Mouse (Mus musculus) adrenal gland, adult 8-10 months (tissue): ENCODE measurements around the gene Rere. TPM values are rescaled to one million over a fixed set of nuclear protein-coding genes. Genes with fewer than 3 reads are reported as not detected.
A peak's percentile ranks its signal among the peaks of the same experiment; 100 is the strongest.

Experiments
- DNase-seq: peaks from one replicate; pipeline ENCODE4 v3.0.0; 2022
- total RNA-seq, 4 experiments: library from RNA; stranded (reverse); gene quantifications; 2 replicates each; pipeline ENCODE4 v1.2.4; 2022

Rere gene
- total RNA-seq: 100 to 1,000 TPM; 108 to 187 (median 139) TPM

DNA sequence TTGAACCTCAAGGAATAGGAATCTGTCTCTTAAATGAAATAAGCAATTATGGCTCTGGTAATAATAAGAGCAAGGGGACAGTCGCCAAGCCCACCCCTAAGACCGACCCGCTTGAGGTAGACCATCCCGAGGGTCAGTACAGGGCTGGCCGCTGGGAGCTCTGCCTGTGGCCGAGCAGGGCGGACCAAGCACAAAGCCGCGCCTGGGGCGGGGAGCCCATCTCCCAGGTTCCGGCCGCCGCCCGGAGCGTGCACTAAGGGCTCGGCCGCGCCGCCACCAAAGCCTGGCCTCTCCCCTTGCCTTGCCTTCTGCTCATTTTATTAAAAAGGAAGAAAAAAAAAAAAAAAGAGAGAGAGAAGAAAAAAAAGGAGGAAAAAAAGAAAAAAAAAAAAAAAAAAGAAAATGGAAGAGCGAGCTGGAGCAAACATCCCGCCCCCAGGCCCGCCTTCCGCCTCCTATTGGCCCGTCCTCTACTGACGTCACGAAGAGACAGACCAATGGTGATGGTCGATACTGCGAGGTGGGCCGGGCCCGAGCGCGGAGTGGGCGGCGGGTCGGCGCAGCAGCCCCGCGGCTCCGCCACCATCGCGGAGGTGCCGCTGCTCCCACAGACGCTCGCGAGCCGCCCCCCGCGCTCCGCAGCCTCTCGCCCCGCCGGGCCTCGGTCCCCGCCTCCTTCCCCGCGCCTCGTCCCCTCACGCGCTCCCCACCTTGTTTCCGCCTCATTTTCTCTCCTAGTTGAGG lies at the start of gene Rere:
Gene Rere (plus strand): TSS at position 629 of the 744 bp plus-strand sequence.
- DNase-seq: peak; percentile 96

- DNase-seq: no peak
Observed at GRCm38 (mm10) chr4:150231871-150232270, 49.6 kb upstream of the Rere start.

DNA sequence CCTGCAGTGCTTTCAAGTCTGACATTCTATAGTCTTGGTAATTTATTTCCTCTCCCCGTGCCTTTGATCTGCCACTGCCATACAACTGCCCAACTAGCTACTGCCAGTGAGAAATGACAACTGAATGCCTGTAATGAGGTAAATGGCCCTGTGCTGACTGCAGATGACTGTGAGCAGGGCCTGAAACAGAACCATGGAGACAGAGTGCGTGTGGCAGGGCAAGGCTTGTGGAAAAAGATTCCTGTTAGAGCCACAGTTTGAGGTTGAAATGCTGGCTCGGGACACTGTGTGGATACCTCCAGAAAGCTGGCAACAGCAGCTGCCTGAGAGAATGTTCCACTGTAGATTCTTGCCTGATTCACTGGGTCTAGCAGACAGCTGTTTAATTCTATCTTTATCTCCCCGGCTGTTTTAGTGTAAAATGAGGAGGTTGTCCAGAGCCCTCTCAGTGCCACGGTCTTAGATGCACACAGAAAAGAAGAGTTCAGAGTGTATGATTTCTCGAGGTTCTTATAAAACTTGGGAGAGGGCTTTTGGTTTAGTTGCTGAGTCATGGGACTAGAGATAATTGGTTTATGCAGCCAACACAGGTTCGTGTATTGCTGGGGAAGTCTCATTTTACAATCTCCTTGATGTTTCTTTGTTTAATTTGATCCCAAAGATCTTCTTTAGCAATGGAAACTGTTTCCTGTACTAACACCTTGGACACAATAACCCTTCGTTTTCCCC lies 46.7 kb upstream of the Rere start:
- no peak for DNase-seq

- DNase-seq: no peak
Observed at GRCm38 (mm10) chr4:150235585-150235984, 45.9 kb upstream of the Rere start.

DNA sequence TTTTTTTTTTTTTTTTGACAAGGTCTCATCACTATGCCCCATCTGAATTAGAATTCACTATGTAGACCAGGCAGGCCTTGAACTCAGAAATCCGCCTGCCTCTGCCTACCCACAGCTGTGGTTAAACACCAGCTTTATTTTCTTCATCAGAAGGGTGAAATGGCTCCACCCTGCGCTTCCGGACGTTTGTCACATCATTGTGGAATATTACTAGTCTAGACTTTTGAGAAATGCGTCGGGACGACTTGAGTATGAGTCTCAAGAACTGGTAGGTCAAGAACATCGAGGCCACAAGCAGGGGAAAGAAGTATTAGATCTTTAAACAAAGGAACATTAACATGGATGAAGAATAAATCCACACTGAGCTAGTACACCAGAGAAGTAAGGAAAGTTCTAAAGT lies 45.4 kb upstream of the Rere start:
- DNase-seq: no peak

DNA sequence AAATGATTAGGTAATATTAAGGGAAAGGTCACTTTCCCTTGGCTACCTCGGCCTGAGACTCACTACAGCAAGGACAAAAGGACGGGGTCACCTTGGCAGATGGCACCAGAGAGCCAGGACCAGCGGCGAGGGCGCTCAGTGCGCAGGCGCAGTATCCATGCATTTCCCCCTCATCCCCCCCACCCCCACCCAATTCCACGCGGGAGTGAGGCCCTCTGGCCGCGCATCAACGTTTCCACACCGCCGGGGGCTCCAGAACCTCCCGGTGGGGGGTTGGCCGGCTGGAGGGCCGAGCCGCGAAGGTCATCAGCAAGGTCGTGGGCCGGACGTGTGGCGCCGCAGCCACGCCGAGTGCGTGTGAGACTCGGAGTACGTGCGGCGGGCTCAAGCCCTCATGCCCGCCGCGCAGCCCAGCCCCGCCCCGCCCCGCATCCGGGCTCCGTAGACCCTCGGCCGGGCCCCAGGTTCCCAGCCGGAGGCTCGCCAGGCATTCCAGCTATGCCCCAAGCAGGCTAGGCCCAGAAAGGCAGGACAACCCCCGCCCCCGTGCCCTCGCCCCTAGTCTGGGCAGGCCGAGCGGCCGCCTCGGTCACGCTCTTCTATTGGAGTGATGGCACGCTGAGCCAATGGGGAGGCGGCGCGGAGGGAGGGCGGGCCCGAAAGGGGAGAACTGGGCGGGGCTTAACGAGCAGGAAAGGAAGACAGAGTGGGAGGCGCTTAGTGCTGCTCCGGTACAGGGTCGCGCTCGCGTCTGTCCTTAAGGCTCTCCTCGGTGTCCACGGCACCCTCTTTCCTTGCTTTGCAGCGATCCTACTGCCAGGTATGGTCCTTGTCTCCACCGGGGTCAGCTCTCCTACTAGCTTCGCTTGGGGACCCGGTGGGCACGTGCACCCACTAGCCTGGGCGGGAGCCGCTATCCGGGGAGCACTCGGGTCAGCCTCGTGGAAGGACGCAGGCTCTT lies 44.6 kb upstream of the Rere start, which contains the start of gene Eno1:
Gene Eno1 (plus strand): TSS at position 201 of the 961 bp plus-strand sequence.
- DNase-seq: peak; percentile 92

GRCm38 (mm10) chr4:150237636-150238361 lies 43.6 kb upstream of the Rere start:
- no peak for DNase-seq

- no peak for DNase-seq
Observed at GRCm38 (mm10) chr4:150238433-150239086, 42.9 kb upstream of the Rere start.

DNA sequence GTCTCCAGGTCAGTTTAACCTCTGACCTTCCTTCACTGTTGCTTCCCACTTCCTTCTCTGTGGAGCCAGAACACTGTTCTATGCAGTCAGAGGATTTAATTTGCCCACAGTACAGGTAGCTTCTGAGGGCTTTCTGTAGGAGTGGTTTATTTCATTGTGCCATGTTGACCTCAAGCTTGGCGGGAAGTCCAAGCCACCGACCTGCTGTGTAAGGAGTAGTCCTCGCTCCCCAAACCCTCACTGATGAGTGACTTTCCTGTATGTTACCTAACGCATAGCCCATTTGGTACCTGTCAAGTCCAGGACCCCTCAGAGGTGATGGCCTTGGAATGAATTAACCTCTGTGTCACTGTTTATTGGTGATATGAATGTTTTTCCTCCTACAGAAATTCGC lies 42.4 kb upstream of the Rere start:
- no peak for DNase-seq

DNA sequence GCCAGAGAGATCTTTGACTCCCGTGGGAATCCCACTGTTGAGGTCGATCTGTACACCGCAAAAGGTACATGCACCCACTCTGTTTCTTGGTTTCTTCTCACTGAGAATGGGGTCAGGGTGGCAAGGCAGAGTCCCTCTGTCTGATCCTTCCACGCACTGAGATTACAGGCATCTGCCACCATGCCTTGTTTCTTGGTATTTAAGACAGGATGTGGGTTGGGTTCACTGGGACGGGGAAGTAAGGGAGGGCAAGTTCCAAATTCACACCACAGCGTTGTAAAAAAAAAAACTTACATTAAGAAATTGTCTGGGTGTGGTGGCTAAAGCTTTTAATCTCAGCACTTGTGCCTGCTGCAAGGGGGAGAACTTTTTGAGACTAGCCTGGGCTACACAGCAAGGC lies 41.9 kb upstream of the Rere start:
- DNase-seq: no peak

DNA sequence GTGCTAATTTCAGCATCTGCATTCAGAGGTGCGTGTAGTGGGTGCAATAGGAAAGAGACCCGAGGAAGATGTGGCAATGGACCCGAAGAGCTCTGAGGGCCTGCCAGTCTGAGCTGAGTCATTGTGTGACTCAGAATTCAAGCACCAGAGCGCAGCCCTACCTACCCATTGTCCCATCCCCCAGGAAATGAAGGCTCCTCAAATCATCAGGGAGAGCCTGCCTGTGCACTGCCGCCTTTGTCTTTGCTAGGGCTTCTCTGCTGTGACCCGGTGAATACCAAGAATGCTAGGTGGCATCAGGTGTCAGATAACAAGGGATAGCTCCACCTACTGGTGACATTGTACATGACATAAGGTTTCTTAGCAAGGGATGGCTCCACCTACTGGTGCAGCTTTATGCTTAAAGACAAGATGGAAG lies 41.5 kb upstream of the Rere start:
- peak; percentile 58 for DNase-seq

GRCm38 (mm10) chr4:150240381-150240886 lies 41.0 kb upstream of the Rere start:
- DNase-seq: no peak

DNA sequence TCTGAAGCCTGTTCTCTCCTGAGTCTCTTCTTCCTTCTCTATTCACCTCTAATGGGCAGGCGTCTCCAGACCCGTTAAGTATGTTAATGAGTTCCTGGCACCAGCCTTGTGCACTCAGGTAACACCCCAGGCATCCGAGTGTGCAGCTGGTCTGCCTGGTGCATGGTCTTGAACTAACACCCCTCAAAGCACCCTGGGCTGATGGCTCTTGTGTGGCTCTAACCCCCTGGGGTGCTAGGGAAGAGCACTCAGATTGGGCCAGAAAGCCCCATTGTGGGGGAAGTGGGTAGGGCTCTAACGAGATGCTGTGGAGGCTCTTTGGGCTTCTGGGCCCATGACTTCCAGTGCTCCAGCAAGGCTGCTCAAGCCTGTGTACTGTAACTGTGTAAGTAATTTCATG lies 39.7 kb upstream of the Rere start:
- DNase-seq: no peak

DNA sequence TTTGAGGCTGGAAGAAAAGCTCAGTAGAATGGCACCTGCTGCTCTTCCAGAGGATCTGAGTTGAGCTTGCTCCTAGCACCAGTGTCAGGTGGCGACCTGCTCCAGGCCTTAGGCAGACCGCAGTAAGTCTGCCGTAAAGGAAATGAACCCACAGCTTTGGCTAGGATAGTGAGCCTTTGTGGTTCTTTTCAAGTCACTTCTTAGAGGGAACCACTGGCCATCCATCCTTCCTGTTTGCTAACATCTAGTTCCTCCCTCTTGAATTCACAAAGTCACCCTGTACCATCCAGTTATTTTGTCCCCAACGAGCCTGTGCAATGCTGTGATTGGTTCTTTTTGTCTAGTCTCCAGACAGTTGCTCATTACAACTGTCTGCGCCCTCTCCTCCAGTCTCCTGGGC lies 38.7 kb upstream of the Rere start:
- DNase-seq: no peak

DNA sequence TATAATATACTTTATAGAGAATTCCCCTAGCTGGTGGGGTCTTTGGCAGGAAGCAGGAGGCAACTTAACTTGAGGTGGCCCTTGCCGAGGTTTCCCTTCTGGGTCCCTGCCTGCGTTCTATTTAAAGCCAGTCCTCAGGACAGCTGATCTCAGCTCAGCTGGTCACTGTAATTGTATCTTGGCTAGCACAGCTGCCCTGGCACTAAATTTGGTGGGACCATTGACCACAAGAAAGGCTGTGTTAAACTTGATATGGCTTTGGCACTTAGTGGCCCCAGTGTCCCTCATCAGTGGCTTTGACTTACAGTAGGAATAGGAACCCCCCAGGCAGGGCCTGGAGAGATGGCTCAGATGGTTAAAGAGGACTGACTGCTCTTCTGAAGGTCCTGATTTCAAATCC lies 35.6 kb upstream of the Rere start:
- DNase-seq: no peak

- DNase-seq: no peak
Observed at GRCm38 (mm10) chr4:150248009-150248408, 33.4 kb upstream of the Rere start.

DNA sequence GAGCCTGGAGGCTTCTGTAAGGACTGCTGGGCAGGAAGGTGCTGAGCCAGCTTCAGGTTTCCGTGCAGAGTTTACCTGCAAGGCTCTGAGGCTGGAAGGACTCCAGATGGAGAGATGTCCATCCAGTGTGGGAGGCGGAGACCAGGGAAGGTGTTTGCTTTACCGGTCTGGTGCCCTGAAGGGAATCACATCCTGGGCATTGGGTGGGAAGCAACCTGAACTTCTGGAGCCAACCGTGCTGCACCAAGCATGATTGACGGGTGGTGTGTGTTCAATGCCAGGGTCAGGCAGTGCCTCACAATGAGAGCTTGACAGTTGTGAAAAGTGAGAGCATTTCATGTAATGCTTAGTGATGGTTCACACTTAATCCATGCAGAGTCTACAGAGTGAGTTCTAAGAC lies 32.5 kb upstream of the Rere start:
- no peak for DNase-seq

DNA sequence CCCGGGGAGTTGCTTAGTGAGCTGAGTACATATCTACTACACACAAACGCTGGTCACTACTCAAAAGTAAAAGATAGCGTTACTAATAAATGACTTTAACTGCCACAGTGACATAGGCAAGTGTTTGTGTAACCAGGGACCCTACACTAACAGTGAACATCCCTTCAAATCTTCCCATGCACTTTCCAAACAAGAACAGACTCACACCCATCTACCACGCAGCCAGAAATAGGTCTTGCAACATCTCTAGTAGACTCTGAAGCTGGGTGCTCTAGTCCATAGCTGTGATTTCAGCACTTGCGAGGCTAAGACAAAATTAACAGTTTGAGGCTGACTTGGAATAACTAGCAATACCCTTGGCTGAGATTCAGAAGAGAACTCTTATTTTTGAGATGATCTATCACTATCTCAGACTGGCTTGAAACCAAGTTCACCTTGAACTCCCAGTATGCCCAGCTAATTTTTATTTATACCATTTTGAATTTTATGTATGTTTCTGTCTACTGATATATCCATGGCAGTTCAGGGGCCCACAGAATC lies 31.6 kb upstream of the Rere start:
- DNase-seq: no peak

- DNase-seq: no peak
Observed at GRCm38 (mm10) chr4:150250549-150251422, 30.7 kb upstream of the Rere start.

GRCm38 (mm10) chr4:150254416-150254815 lies 27.0 kb upstream of the Rere start:
- DNase-seq: no peak
